Mouse (Mus musculus): ENCODE data around the gene Ddb1. TPM values are rescaled to one million over a fixed set of nuclear protein-coding genes. Genes with fewer than 3 reads are reported as not detected.
A peak's percentile ranks its signal among the peaks of the same experiment; 100 is the strongest.

Gene Ddb1
- total RNA-seq, 2 experiments from 2014 or later: 114 to 129 TPM

DNA sequence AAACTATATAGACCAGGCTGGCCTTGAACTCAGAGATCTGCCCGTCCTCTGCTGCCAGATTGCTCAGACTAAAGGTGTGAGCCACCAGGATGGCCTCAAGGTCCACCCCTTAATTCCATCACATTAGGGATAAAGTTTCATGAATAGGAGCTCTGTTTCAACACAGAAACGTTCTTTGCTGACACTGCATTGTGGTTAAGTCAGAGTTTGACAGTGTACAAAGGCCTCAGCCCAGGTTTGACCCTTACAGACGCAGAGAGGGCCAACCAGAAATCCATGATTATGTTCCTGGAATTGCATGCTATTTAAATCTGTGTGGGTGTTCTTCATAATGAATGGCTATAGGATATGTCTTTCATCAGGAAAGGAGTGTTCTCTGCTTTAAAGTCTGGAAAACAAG, 14.8 kb upstream of the Ddb1 start:
- DNase-seq: no peak

DNA sequence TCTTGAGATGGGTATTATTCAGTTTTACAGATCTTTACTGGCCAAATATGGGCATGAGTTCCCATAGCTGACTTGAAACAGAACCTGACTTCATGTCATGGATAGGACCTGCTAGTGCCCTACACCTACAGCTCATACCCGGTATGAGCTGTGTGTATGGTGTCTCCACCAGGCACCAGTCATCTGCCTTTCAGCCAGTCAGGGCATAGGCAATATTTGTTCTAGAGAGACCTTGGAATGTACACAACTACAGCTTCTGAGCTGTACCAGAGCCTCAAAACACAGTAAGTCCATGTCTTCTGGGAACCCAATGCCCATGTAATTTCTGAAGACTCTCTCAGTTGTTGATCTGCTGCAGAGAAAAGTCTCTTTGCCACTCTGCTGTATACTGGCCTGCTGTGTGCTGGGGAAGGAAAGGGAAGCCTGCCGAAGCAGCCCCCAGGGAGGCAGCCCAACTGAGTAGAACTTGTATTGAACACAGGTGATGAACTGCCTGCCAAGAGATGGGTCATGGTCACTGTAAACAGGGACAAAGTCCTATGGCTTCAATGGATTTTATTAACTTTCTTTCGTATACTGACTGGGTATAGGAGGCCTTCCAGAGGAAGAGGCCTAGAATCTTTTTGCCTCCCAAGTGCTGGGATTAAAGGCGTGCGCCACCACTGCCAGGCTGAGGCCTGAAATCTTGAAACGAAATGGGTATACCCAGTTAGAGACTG, 13.3 kb upstream of the Ddb1 start:
- no peak for DNase-seq

GRCm38 (mm10) chr19:10598188-10598587, 6.9 kb upstream of the Ddb1 start:
- no peak for DNase-seq

DNA sequence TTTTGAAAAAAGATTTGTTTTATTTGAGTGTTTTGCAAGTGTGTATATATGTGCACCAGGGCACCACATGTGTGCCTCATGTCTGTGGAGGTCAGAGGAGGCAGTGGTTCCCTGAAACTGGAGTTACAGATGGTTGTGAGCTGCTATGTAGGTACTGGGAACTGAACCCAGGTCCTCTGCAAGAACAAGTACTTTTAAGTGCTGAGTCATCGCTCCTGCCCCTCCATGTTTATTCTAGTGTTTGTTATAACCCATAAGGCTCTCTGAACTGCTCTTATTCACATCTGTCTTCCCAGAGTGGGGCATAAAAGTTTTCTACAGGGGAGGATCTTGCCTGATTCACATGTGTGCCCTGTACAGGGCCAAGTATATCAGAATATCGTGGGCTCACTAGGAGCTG, 5.5 kb upstream of the Ddb1 start:
- no peak for DNase-seq

DNA sequence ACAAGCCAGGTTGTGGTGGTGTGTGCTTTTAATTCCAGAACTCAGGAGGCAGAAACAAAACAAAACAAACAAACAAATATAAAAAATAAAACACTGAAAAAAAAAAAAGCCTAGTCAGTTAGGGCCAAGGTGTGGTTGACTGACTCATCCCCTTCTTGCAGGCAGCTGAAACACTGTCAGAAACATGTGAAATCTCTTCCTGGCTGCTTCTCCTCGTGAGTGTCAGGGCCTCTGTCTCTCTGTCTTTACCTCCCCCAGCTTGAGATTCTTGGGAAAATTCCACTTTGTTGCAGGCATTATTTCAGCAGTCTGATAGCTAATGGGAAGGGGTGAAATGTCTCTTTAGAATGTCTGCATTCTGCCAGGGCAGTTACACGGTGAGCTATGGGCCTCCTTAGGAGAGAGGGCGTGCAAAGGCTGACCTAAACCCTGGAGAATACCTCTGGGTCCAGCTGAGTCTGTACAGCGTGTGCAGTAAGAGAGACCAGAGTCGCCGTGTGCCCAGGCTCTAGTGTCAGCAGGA, 2.8 kb upstream of the Ddb1 start:
- DNase-seq: no peak

GRCm38 (mm10) chr19:10602787-10603186, 2.3 kb upstream of the Ddb1 start:
- peak; percentile 80 for DNase-seq

DNA sequence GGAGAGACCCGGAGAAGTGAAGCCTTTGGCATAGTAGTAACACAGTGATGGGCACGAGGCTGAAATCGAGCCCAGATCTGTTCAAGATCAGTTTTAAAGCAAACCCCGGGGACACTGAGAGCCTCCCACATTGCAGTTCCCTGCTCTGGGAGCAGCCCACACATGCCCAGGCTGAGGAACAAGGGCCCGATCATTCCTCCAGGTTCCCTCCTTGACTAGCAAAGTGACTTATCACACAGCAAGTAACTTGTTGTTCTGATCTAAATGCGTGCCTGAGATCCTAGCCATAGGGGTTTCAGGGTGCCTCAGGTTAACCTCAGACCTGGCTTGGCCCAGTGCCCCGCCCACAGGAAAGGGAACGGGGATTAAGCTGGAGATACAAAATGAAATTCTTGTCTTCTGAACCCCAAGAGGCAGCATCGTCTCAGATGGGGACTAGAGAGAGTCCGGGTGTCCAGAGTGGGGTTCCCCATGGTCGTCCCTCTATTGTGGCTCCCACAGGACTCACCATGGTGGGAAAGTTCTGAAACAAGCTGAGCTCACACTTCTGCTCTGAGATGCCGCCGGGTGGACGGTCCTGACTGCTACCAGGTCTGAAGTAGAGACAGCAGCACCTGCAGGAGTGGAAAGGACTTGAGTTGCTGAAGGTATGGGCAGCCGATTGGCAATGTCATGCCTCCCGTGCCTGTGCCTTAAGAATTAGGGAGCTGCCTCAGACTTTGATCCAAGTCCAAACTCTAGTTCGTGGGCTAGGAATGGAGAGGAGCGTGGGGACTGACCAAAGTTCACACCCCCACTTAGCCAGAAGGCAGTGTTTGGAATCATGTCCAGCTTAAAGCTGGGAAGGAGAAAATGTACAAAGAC, 1.2 kb upstream of the Ddb1 start:
- no peak for DNase-seq

GRCm38 (mm10) chr19:10604534-10604933, 593 bp upstream of the Ddb1 start:
- no peak for DNase-seq

DNA sequence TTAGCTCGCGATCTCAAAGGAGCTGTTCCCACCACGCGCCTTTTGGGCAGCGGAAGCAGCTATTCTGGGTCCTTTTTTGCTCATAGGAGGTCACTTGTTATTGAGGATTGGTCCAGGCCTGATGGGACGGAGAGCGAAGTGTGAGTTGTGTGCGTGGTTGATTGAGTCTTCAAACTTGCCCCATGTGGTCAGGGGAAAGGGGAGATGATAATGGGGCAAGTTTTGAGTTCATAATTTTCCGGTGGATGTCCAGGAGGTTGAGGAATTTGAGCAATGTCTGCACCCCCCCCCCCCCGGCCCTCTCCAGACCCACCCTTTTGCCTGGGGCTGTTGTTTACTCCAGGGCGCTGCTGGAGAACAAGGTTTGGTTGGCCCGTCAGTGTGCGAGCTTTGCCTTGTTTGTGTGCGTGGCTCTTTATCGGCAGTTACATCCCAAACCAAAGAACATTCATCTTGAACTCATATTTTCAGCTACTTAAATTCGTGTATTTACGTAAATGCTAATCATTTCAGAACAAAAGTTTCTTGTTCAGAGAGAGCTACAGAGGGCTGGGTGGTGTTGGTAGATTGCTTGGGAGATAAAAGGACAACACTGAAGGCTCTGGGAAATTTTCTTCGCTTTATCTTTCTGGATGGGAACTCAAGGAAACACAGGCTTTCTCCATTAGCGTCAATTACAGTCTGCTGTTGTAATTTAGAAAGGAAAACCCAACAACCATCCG, 935 bp downstream of the Ddb1 start:
- DNase-seq: no peak

DNA sequence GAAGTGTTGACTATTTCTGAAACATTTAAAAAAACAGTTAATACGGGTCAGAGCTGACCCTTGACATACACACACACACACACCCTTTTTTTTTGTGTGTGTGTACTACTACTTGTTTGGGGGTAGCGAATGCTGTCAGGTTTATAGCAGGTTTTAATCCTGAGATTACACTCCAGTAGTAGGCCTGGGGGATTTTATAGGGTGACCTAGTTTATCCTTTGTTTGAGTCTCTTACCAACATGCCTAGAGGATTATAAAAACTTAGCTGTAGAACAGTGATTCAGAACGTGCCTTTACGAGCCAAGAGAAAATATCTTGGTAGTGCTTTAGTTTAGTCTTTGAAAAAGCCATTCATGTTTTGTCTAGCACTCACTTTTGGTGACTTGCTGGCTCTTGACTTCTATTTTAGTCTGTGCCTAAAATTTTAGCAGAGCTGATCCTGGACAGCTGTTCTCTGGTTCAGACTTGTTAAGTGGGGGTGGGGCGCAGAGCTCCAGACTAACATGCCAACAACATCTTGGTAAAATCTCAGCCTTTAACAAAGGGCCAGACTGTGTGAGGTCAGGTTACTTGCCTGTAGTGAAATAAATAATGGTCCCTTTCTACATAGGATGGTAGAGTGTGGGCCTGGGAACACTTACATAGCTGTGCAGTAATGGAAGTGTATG, 3.6 kb downstream of the Ddb1 start:
- no peak for DNase-seq

DNA sequence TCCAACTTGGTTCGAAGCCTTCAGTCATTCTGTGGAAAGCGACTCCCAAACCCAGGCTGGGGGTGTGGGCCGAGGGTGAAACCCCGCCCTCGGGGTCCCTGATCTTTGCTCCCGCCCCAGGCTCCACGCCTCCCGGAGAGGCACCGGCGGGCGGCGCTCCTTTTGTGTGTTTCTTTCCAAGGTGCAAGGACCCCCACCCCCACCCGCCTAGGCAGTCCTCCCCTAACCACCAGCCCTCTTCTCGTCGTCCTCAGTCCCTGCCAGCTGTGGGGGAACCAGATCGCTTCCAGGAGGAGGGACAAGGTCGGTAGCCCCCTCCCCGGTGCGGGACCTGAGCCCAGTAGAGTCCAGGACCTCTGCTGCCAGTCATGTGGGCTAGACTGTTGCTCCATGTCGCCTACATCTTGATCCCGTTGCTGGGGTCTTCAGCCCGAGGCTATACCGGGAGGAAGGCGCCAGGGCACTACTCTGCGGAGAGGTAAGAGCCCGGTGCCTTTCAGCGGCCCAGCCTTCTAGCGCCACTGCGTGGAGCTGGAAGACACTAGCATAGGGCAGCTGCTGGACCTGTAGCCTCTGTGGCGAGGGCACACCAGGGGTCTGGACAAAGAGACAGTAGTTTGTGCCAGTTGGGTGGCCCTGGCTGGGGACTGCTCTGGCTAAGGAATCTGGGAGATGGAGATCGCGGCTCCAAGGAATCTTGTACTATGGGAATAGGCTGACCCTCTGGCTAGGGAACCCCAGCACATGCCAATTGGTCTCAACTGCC, 29.2 kb downstream of the Ddb1 start, which contains the start of gene Vwce:
Gene Vwce (plus strand): TSS at position 108 of the 766 bp plus-strand sequence.
- DNase-seq: peak; percentile 19

GRCm38 (mm10) chr19:10634872-10635318, 29.8 kb downstream of the Ddb1 start:
- DNase-seq: peak; percentile 41

GRCm38 (mm10) chr19:10637840-10638239, 32.7 kb downstream of the Ddb1 start:
- no peak for DNase-seq

- DNase-seq: no peak
Measured at GRCm38 (mm10) chr19:10640080-10640479, 35.0 kb downstream of the Ddb1 start.

- no peak for DNase-seq
Measured at GRCm38 (mm10) chr19:10640589-10641378, 35.7 kb downstream of the Ddb1 start.

GRCm38 (mm10) chr19:10645616-10646015, 40.5 kb downstream of the Ddb1 start:
- peak; percentile 26 for DNase-seq

DNA sequence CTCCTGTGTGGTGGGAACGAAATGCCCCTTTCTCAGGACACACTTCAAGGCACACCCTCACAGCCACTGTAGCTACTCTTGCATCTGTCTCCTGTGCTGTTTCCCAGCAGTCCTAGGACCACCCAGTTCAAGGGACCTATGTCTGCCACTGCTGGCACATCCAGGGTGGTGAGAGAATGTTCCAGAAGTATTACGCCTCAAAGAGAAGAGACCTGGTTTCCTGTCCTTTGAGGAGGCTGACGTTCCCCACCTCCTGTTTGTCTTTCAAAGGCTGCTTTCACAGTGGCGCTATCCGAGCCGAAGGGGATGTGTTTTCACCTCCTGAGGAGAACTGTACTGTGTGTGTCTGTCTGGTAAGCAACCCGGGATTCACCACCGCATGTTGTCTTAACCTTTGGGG, 43.0 kb downstream of the Ddb1 start:
- DNase-seq: no peak

GRCm38 (mm10) chr19:10656058-10656457, 50.9 kb downstream of the Ddb1 start:
- DNase-seq: no peak

GRCm38 (mm10) chr19:10657742-10658141, 52.6 kb downstream of the Ddb1 start:
- DNase-seq: no peak

- no peak for DNase-seq
Measured at GRCm38 (mm10) chr19:10658406-10658805, 53.3 kb downstream of the Ddb1 start.

All from gastrocnemius, postnatal 25 days (tissue).